Mouse (Mus musculus): ENCODE data around the gene Nono. TPM values are rescaled to one million over a fixed set of nuclear protein-coding genes. Genes with fewer than 3 reads are reported as not detected.

Gene Nono
- polyA plus RNA-seq (2014; fragmentation: Illumina TruSeq; extraction: RNeasy Lipid Tissue Mini Kit (QIAGEN cat#74804); ENCODE audit: low read depth, low replicate concordance) = 86.4 TPM

DNA sequence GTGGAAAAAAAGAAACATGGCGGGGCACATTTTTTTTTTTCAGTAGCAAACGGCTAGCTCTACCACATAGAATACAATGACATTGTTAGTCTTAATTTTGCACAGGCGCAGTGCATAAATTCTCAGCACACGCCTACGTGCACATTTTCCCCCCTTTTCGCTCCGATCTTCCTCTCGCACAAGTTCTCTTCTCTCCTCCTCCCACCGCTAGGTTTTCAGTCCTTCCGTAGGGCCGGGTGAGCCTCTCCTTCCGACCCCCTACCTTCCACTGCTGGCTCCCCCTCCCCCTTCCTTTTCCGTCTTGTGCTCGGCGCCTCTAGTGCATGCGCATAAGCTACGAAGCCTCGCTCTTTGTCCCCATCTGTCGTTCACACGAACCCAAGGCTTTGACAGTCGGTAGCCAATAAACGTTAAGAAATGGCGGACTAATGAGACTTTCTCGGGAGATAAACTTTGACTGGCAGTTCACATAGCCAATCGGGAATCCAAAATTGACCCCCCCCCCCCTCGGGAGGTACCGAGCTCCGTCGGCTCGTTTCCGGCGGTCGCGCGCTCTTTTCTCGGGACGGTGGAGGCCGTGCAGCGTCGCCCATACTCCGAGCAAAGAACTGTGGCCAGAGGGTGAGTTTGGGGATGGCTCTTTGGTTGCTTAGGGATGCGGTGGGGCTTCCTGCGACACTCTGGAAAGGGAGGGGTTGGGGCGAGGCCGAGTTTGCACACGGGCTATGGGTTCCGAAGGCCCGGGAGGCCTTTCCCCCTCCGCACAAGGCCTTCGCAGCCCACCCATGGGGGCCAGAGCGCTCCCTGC is at the start of gene Nono:
Gene Nono, plus strand, starts transcription at position 177 of the 808 bp plus-strand sequence.

DNA sequence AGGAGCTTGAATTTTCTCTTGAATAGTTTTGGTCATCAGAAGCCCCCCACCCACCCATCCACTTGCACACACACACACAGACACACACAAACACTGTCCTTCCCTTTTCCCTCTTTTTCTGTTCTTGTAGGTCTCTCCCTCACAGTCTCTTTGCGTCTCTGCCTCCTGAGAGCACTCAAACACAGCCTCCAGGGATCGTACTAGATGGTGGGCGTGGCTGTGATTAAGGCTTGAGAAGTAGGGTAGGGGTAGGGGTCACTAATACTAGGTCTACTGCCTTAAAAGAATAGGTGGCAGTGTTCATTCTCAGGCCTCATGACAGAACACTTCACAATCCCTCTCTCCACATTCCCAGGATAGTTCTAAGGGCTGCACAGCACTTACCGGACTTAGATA is 8.4 kb upstream of the Nono start, which contains the start of gene Zmym3:
Gene Zmym3, minus strand, starts transcription at position 150 of the 396 bp plus-strand sequence.

DNA sequence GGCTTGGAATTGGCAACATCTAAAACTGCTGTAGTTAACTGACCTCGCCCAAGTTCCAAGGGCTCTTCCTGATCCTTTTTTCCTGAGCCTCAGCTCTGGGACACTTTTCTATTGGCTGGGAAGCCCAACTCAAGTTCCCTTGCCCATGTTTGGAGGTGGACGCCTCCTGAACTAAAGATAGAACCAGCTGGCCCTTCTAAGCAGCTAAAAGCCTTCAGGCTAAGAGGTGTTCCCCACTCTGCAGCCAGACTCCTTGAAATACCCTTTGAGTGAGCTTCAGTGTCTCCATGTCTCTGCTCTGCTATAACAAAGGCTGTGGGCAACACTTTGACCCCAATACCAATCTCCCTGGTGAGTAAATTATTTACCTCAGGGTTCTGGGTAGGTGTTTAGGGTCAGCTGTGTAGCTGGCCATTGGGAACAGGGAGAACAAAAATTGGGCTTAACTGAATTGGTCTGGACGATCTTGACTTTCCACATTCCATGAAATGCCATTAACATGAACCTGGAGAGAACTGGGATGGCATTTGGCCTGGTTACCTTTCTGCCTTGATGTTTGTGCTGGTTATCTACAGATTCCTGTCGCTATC is 19.9 kb downstream of the Nono start, which contains the start of gene Itgb1bp2:
Gene Itgb1bp2, plus strand, starts transcription at position 203 of the 590 bp plus-strand sequence.

Other genes with a start within 250 kb of the Nono start
- 22.7 TPM for gene Snx12, start 206.8 kb upstream of the Nono start, polyA plus RNA-seq (2014; fragmentation: Illumina TruSeq; extraction: RNeasy Lipid Tissue Mini Kit (QIAGEN cat#74804); ENCODE audit: low read depth, low replicate concordance)
- 54.5 TPM for gene Foxo4, start 174.8 kb upstream of the Nono start, polyA plus RNA-seq (2014; fragmentation: Illumina TruSeq; extraction: RNeasy Lipid Tissue Mini Kit (QIAGEN cat#74804); ENCODE audit: low read depth, low replicate concordance)
- gene Gm614, start 165.3 kb upstream of the Nono start, polyA plus RNA-seq (2014; fragmentation: Illumina TruSeq; extraction: RNeasy Lipid Tissue Mini Kit (QIAGEN cat#74804); ENCODE audit: low read depth, low replicate concordance) = not detected
- gene Il2rg, start 161.1 kb upstream of the Nono start, polyA plus RNA-seq (2014; fragmentation: Illumina TruSeq; extraction: RNeasy Lipid Tissue Mini Kit (QIAGEN cat#74804); ENCODE audit: low read depth, low replicate concordance) = 13.6 TPM
- not detected for gene Gm20489, start 160.3 kb upstream of the Nono start, polyA plus RNA-seq (2014; fragmentation: Illumina TruSeq; extraction: RNeasy Lipid Tissue Mini Kit (QIAGEN cat#74804); ENCODE audit: low read depth, low replicate concordance)
- 33.3 TPM for gene Med12, start 155.3 kb upstream of the Nono start, polyA plus RNA-seq (2014; fragmentation: Illumina TruSeq; extraction: RNeasy Lipid Tissue Mini Kit (QIAGEN cat#74804); ENCODE audit: low read depth, low replicate concordance)
- 0.39 TPM for gene Nlgn3, start 130.2 kb upstream of the Nono start, polyA plus RNA-seq (2014; fragmentation: Illumina TruSeq; extraction: RNeasy Lipid Tissue Mini Kit (QIAGEN cat#74804); ENCODE audit: low read depth, low replicate concordance)
- gene Gjb1, start 52.9 kb upstream of the Nono start, polyA plus RNA-seq (2014; fragmentation: Illumina TruSeq; extraction: RNeasy Lipid Tissue Mini Kit (QIAGEN cat#74804); ENCODE audit: low read depth, low replicate concordance) = 0.31 TPM
- gene Zmym3, start 8.5 kb upstream of the Nono start, polyA plus RNA-seq (2014; fragmentation: Illumina TruSeq; extraction: RNeasy Lipid Tissue Mini Kit (QIAGEN cat#74804); ENCODE audit: low read depth, low replicate concordance) = 23.4 TPM
- gene Itgb1bp2, start 19.8 kb downstream of the Nono start, polyA plus RNA-seq (2014; fragmentation: Illumina TruSeq; extraction: RNeasy Lipid Tissue Mini Kit (QIAGEN cat#74804); ENCODE audit: low read depth, low replicate concordance) = 289 TPM
- gene Taf1, start 103.4 kb downstream of the Nono start, polyA plus RNA-seq (2014; fragmentation: Illumina TruSeq; extraction: RNeasy Lipid Tissue Mini Kit (QIAGEN cat#74804); ENCODE audit: low read depth, low replicate concordance) = 19.3 TPM
- gene Ogt, start 210.7 kb downstream of the Nono start, polyA plus RNA-seq (2014; fragmentation: Illumina TruSeq; extraction: RNeasy Lipid Tissue Mini Kit (QIAGEN cat#74804); ENCODE audit: low read depth, low replicate concordance) = 83.9 TPM